26 mouse cellular contexts compared by ENCODE assay signal in genomic region chr3:143759337-143759736, GRCm38 (mm10).
A peak's percentile ranks its signal among the peaks of the same experiment; 100 is the strongest.
DNase-seq lines count a peak whose midpoint lies in the region; ATAC-seq and TF ChIP-seq lines count a peak whose summit lies in the region.
"Had no signal": no experiment of that assay in that cellular context is flagged by ENCODE, and none has a peak within 500 bp of the region (broad histone marks: within the 10 kb centered on the region; RNA-seq: fewer than 3 reads in every experiment).

No protein-coding gene starts in this region.

- H3K9ac ChIP-seq in intestine, embryonic 15.5 days, result no peak overlapping the region
- no peak overlapping the region for H3K9ac ChIP-seq in intestine, postnatal 0 days (ENCODE audit: low read depth, low read length)
- no peak overlapping the region for H3K9ac ChIP-seq in lung, embryonic 15.5 days
- H3K9ac ChIP-seq in intestine, embryonic 16.5 days (ENCODE audit: low read depth, low read length), result no peak overlapping the region
- H3K9ac ChIP-seq: embryonic facial prominence, embryonic 13.5 days; forebrain, embryonic 12.5 days; forebrain, embryonic 15.5 days; hindbrain, embryonic 13.5 days had no signal

- H3K27ac ChIP-seq in intestine, embryonic 15.5 days, result no peak overlapping the region
- H3K27ac ChIP-seq in intestine, postnatal 0 days (ENCODE audit: low read depth, low read length), result no peak overlapping the region
- no peak overlapping the region for H3K27ac ChIP-seq in lung, embryonic 15.5 days
- H3K27ac ChIP-seq in intestine, embryonic 16.5 days (ENCODE audit: low read length), result no peak overlapping the region
- H3K27ac ChIP-seq: embryonic facial prominence, embryonic 10.5 days; embryonic facial prominence, embryonic 13.5 days; forebrain, embryonic 12.5 days; forebrain, embryonic 15.5 days; hindbrain, embryonic 10.5 days; hindbrain, embryonic 13.5 days had no signal

- H3K36me3 ChIP-seq in intestine, embryonic 15.5 days, result no peaks in the 10 kb centered on the region
- no peaks in the 10 kb centered on the region for H3K36me3 ChIP-seq in intestine, postnatal 0 days (ENCODE audit: control insufficient read depth, insufficient read depth)
- H3K36me3 ChIP-seq in lung, embryonic 15.5 days, result no peaks in the 10 kb centered on the region
- H3K36me3 ChIP-seq in intestine, embryonic 16.5 days (ENCODE audit: control insufficient read depth, insufficient read depth, low read length), result no peaks in the 10 kb centered on the region
- H3K36me3 ChIP-seq: embryonic facial prominence, embryonic 10.5 days; embryonic facial prominence, embryonic 13.5 days; forebrain, embryonic 12.5 days; forebrain, embryonic 15.5 days; hindbrain, embryonic 10.5 days; hindbrain, embryonic 13.5 days had no signal

- TF ChIP-seq CTCF in intestine, postnatal 0 days (IDR thresholded peaks at IDR 0.05; ENCODE audit: low read depth), result no peak

- H3K9me3 ChIP-seq in intestine, embryonic 15.5 days, result no peaks in the 10 kb centered on the region
- H3K9me3 ChIP-seq in intestine, postnatal 0 days (ENCODE audit: control insufficient read depth), result no peaks in the 10 kb centered on the region
- H3K9me3 ChIP-seq in lung, embryonic 15.5 days, result no peaks in the 10 kb centered on the region
- no peaks in the 10 kb centered on the region for H3K9me3 ChIP-seq in intestine, embryonic 16.5 days (ENCODE audit: control insufficient read depth, low read length)
- H3K9me3 ChIP-seq: embryonic facial prominence, embryonic 10.5 days; embryonic facial prominence, embryonic 13.5 days; forebrain, embryonic 12.5 days; forebrain, embryonic 15.5 days; hindbrain, embryonic 10.5 days; hindbrain, embryonic 13.5 days had no signal

- no peak overlapping the region for H3K4me3 ChIP-seq in intestine, embryonic 15.5 days (replicated peaks)
- H3K4me3 ChIP-seq in intestine, postnatal 0 days (ENCODE audit: low read depth, low read length), result no peak overlapping the region
- H3K4me3 ChIP-seq in lung, embryonic 15.5 days, result no peak overlapping the region
- no peak overlapping the region for H3K4me3 ChIP-seq in intestine, embryonic 16.5 days (ENCODE audit: low read length)
- H3K4me3 ChIP-seq: embryonic facial prominence, embryonic 10.5 days; embryonic facial prominence, embryonic 13.5 days; erythroblast, embryonic 14.5 days; forebrain, embryonic 12.5 days; forebrain, embryonic 15.5 days; hindbrain, embryonic 10.5 days; hindbrain, embryonic 13.5 days had no signal

- DNase-seq in heart, adult 11 months, result peak; percentile 28
- DNase-seq in heart, postnatal 10 days, result no peak
- no peak for DNase-seq in lung, postnatal 25 days (ENCODE audit: low spot score)
- DNase-seq in testis, postnatal 14 days (ENCODE audit: low spot score), result no peak
- DNase-seq: adrenal gland, adult 8-10 months; adrenal gland, postnatal 25 days; cerebellum, adult 11-12 months; cerebellum, adult 8-10 months; cerebellum, postnatal 10 days; cerebellum, postnatal 36 days; embryo, embryonic 11 days; gastrocnemius, postnatal 25 days; heart, postnatal 36 days had no signal

- H3K4me2 ChIP-seq in intestine, embryonic 15.5 days (replicated peaks), result no peak overlapping the region
- H3K4me2 ChIP-seq in intestine, postnatal 0 days (replicated peaks; ENCODE audit: low read depth), result no peak overlapping the region
- H3K4me2 ChIP-seq in lung, embryonic 15.5 days, result no peak overlapping the region
- H3K4me2 ChIP-seq in intestine, embryonic 16.5 days (ENCODE audit: low read depth, low read length), result no peak overlapping the region
- H3K4me2 ChIP-seq: embryonic facial prominence, embryonic 13.5 days; forebrain, embryonic 12.5 days; forebrain, embryonic 15.5 days; hindbrain, embryonic 13.5 days had no signal

- intact Hi-C loops in heart, postnatal 10 days (cut with DNase I), result no loop called here

- WGBS in intestine, embryonic 15.5 days, result 68% methylated on average over 1 of the region's 1 CpGs
- WGBS in intestine, postnatal 0 days, result 53% methylated on average over 1 of the region's 1 CpGs
- 37% methylated on average over 1 of the region's 1 CpGs for WGBS in lung, embryonic 15.5 days
- 74% methylated on average over 1 of the region's 1 CpGs for WGBS in intestine, embryonic 16.5 days

- H3K4me1 ChIP-seq in intestine, embryonic 15.5 days (replicated peaks), result 0 out of 2 replicates have a peak, but pooled peaks cover 3% of the 10 kb centered on the region
- no peaks in the 10 kb centered on the region for H3K4me1 ChIP-seq in intestine, postnatal 0 days (replicated peaks; ENCODE audit: control insufficient read depth, insufficient read depth, low read length)
- H3K4me1 ChIP-seq in lung, embryonic 15.5 days, result no peaks in the 10 kb centered on the region
- H3K4me1 ChIP-seq in intestine, embryonic 16.5 days (ENCODE audit: control insufficient read depth, insufficient read depth, low read length), result 0 out of 2 replicates have a peak, but pooled peaks cover 4% of the 10 kb centered on the region
- H3K4me1 ChIP-seq: embryonic facial prominence, embryonic 10.5 days; embryonic facial prominence, embryonic 13.5 days; forebrain, embryonic 12.5 days; forebrain, embryonic 15.5 days; hindbrain, embryonic 10.5 days; hindbrain, embryonic 13.5 days had no signal

- H3K27me3 ChIP-seq in intestine, embryonic 15.5 days (replicated peaks), result no peaks in the 10 kb centered on the region
- no peaks in the 10 kb centered on the region for H3K27me3 ChIP-seq in intestine, postnatal 0 days (replicated peaks; ENCODE audit: control insufficient read depth, insufficient read depth, low read length)
- H3K27me3 ChIP-seq in lung, embryonic 15.5 days, result no peaks in the 10 kb centered on the region
- no peaks in the 10 kb centered on the region for H3K27me3 ChIP-seq in intestine, embryonic 16.5 days (replicated peaks; ENCODE audit: control insufficient read depth, insufficient read depth, low read length)
- H3K27me3 ChIP-seq: embryonic facial prominence, embryonic 13.5 days; forebrain, embryonic 12.5 days; forebrain, embryonic 15.5 days; hindbrain, embryonic 13.5 days had no signal

- ATAC-seq in intestine, embryonic 15.5 days, result peak; percentile 85
- ATAC-seq in intestine, postnatal 0 days, result no peak
- 0 out of 2 replicates have a peak, but pooled peaks have one; percentile 5 for ATAC-seq in lung, embryonic 15.5 days (ENCODE audit: borderline replicate concordance, extremely low read depth, low FRiP score, low TSS enrichment)
- ATAC-seq in intestine, embryonic 16.5 days, result peak; percentile 80
- ATAC-seq: activated CD4-positive, CD25-positive, alpha-beta regulatory T cell, adult 4 months; forebrain, embryonic 15.5 days; hindbrain, embryonic 16.5 days had no signal
